Mouse (Mus musculus): ENCODE data around the gene Hif1an.

GRCm38 (mm10) chr19:44562652-44563206 is at the start of gene Hif1an:
- peak; percentile 61 for TF ChIP-seq POLR2A (IDR thresholded peaks at IDR 0.05; ENCODE audit: low read depth, low read length)
- TF ChIP-seq CTCF (IDR thresholded peaks at IDR 0.05; ENCODE audit: extremely low read depth, insufficient read depth, insufficient read length, insufficient replicate concordance): peak; percentile 83; the same call in 1 of the 2 replicates

Measured in spleen, adult 2 months (tissue).